In genomic region chr11:54920127-54920972, GRCm38 (mm10) we compare ENCODE assay signal across 14 mouse cellular contexts. TPM values are rescaled to one million over a fixed set of nuclear protein-coding genes. Genes with fewer than 3 reads are reported as not detected.
A peak's percentile ranks its signal among the peaks of the same experiment; 100 is the strongest.
DNase-seq lines count a peak whose midpoint lies in the region; ATAC-seq lines count a peak whose summit lies in the region.
"Had no signal": no experiment of that assay in that cellular context is flagged by ENCODE, and none has a peak within 500 bp of the region (broad histone marks: within the 10 kb centered on the region; RNA-seq: fewer than 3 reads in every experiment).

No protein-coding gene starts in this region.

- H3K4me2 ChIP-seq in neural tube, embryonic 11.5 days (ENCODE audit: low read depth) = no peak overlapping the region
- H3K4me2 ChIP-seq in neural tube, embryonic 15.5 days = no peak overlapping the region
- no peak overlapping the region for H3K4me2 ChIP-seq in midbrain, embryonic 16.5 days (ENCODE audit: low read length)
- H3K4me2 ChIP-seq: limb, embryonic 12.5 days had no signal

- H3K27me3 ChIP-seq in neural tube, embryonic 11.5 days (ENCODE audit: control insufficient read depth, insufficient read depth, low read length) = no peaks in the 10 kb centered on the region
- no peaks in the 10 kb centered on the region for H3K27me3 ChIP-seq in neural tube, embryonic 15.5 days (replicated peaks)
- no peaks in the 10 kb centered on the region for H3K27me3 ChIP-seq in midbrain, embryonic 16.5 days (ENCODE audit: control insufficient read depth, insufficient read depth, low read depth, low read length)
- no peaks in the 10 kb centered on the region for H3K27me3 ChIP-seq in midbrain, embryonic 10.5 days (ENCODE audit: low read depth, poor library complexity, severe bottlenecking)
- H3K27me3 ChIP-seq: limb, embryonic 12.5 days had no signal

- 80% methylated on average over 11 of the region's 11 CpGs for WGBS in neural tube, embryonic 11.5 days
- 89% methylated on average over 11 of the region's 11 CpGs for WGBS in neural tube, embryonic 15.5 days
- WGBS in midbrain, embryonic 16.5 days = 84% methylated on average over 11 of the region's 11 CpGs
- WGBS in midbrain, embryonic 10.5 days = 80% methylated on average over 11 of the region's 11 CpGs

- H3K9me3 ChIP-seq in neural tube, embryonic 11.5 days (ENCODE audit: control insufficient read depth, low read length) = no peaks in the 10 kb centered on the region
- H3K9me3 ChIP-seq in neural tube, embryonic 15.5 days (replicated peaks) = no peaks in the 10 kb centered on the region
- no peaks in the 10 kb centered on the region for H3K9me3 ChIP-seq in midbrain, embryonic 16.5 days (replicated peaks; ENCODE audit: control insufficient read depth, low read length, poor library complexity, severe bottlenecking)
- H3K9me3 ChIP-seq in midbrain, embryonic 10.5 days (replicated peaks) = no peaks in the 10 kb centered on the region
- H3K9me3 ChIP-seq: limb, embryonic 12.5 days had no signal

- H3K4me3 ChIP-seq in neural tube, embryonic 11.5 days (ENCODE audit: low read depth, low read length) = no peak overlapping the region
- H3K4me3 ChIP-seq in neural tube, embryonic 15.5 days (replicated peaks) = no peak overlapping the region
- no peak overlapping the region for H3K4me3 ChIP-seq in midbrain, embryonic 16.5 days (ENCODE audit: low read depth, low read length)
- no peak overlapping the region for H3K4me3 ChIP-seq in midbrain, embryonic 10.5 days
- H3K4me3 ChIP-seq: hindbrain, embryonic 10.5 days; limb, embryonic 12.5 days had no signal

- H3K9ac ChIP-seq in neural tube, embryonic 11.5 days (ENCODE audit: low read length) = no peak overlapping the region
- no peak overlapping the region for H3K9ac ChIP-seq in neural tube, embryonic 15.5 days (replicated peaks)
- H3K9ac ChIP-seq in midbrain, embryonic 16.5 days (ENCODE audit: low read depth, low read length) = no peak overlapping the region
- H3K9ac ChIP-seq: limb, embryonic 12.5 days had no signal

- ATAC-seq in neural tube, embryonic 11.5 days (ENCODE audit: insufficient read depth, low FRiP score, low TSS enrichment) = no peak
- ATAC-seq in neural tube, embryonic 15.5 days (ENCODE audit: low FRiP score) = no peak
- no peak for ATAC-seq in midbrain, embryonic 16.5 days

- H3K27ac ChIP-seq in neural tube, embryonic 11.5 days (ENCODE audit: low read depth, low read length) = no peak overlapping the region
- no peak overlapping the region for H3K27ac ChIP-seq in neural tube, embryonic 15.5 days (replicated peaks)
- no peak overlapping the region for H3K27ac ChIP-seq in midbrain, embryonic 16.5 days (ENCODE audit: low read length)
- no peak overlapping the region for H3K27ac ChIP-seq in midbrain, embryonic 10.5 days (replicated peaks)
- H3K27ac ChIP-seq: hindbrain, embryonic 10.5 days; limb, embryonic 12.5 days had no signal

- H3K4me1 ChIP-seq in neural tube, embryonic 11.5 days (ENCODE audit: control insufficient read depth, insufficient read depth, low read length) = no peaks in the 10 kb centered on the region
- no peaks in the 10 kb centered on the region for H3K4me1 ChIP-seq in neural tube, embryonic 15.5 days
- no peaks in the 10 kb centered on the region for H3K4me1 ChIP-seq in midbrain, embryonic 16.5 days (ENCODE audit: control insufficient read depth, insufficient read depth, low read length)
- peaks cover 4% of the 10 kb centered on the region for H3K4me1 ChIP-seq in midbrain, embryonic 10.5 days
- H3K4me1 ChIP-seq: limb, embryonic 12.5 days had no signal

- DNase-seq in heart, adult 11 months = peak; percentile 96
- no peak for DNase-seq in heart, adult 18-20 months
- DNase-seq in neural tube, embryonic 11.5 days (ENCODE audit: low spot score) = peak; percentile 18
- DNase-seq in kidney, postnatal 10 days = peak; percentile 54
- DNase-seq in left cerebral cortex, adult 9 months (ENCODE audit: low spot score in 2 of 2) = no peak
- no peak for DNase-seq in midbrain, embryonic 10.5 days (ENCODE audit: low spot score)
- DNase-seq: cerebellum, postnatal 10 days; lung, postnatal 14 days; right cerebral cortex, postnatal 25 days; thymus, adult 2 months had no signal

- H3K36me3 ChIP-seq in neural tube, embryonic 11.5 days (ENCODE audit: control insufficient read depth, insufficient read depth, low read length) = peaks cover 5% of the 10 kb centered on the region; the same call in 1 of the 2 replicates
- peaks cover 59% of the 10 kb centered on the region for H3K36me3 ChIP-seq in neural tube, embryonic 15.5 days
- peaks cover 36% of the 10 kb centered on the region for H3K36me3 ChIP-seq in midbrain, embryonic 16.5 days (ENCODE audit: control insufficient read depth, insufficient read depth, low read length)
- H3K36me3 ChIP-seq in midbrain, embryonic 10.5 days = peaks cover 69% of the 10 kb centered on the region

RNA-seq across cellular contexts. Expression of gene Gpx3, which starts 18.1 kb away (rescaled TPM):
- total RNA-seq in heart, adult 18-20 months (2021) = 100 to 1,000 TPM; 206 to 329 TPM
- 98.3 and 109 TPM in 2 replicates for polyA plus RNA-seq in neural tube, embryonic 11.5 days (2014; fragmentation: Nextera tagmentation; extraction: Ambion mirVana)
- polyA plus RNA-seq in neural tube, embryonic 15.5 days (2015; fragmentation: Nextera tagmentation; extraction: Ambion mirVana) = 69.2 and 82.4 TPM in 2 replicates
- polyA plus RNA-seq in midbrain, embryonic 16.5 days (2015; fragmentation: Nextera tagmentation; extraction: Ambion mirVana) = 29.4 and 40.5 TPM in 2 replicates
- 68.6 and 72.1 TPM in 2 replicates for polyA plus RNA-seq in midbrain, embryonic 10.5 days (2016; fragmentation: Nextera tagmentation; extraction: Ambion mirVana)

RNA-seq across cellular contexts. Expression of gene Tnip1, which starts 42.4 kb away (rescaled TPM):
- total RNA-seq in heart, adult 18-20 months (2021) = 10 to 100 TPM; 26.7 to 32.7 TPM
- polyA plus RNA-seq in neural tube, embryonic 11.5 days (2014; fragmentation: Nextera tagmentation; extraction: Ambion mirVana) = 12.4 and 13.2 TPM in 2 replicates
- polyA plus RNA-seq in neural tube, embryonic 15.5 days (2015; fragmentation: Nextera tagmentation; extraction: Ambion mirVana) = 20.0 and 23.2 TPM in 2 replicates
- 16.4 and 17.4 TPM in 2 replicates for polyA plus RNA-seq in midbrain, embryonic 16.5 days (2015; fragmentation: Nextera tagmentation; extraction: Ambion mirVana)
- polyA plus RNA-seq in midbrain, embryonic 10.5 days (2016; fragmentation: Nextera tagmentation; extraction: Ambion mirVana) = 9.5 and 11.6 TPM in 2 replicates

RNA-seq across cellular contexts. Expression of gene Hint1, which starts 54.2 kb away (rescaled TPM):
- total RNA-seq in heart, adult 18-20 months (2021) = 100 to 1,000 TPM; 303 to 309 TPM
- 565 and 591 TPM in 2 replicates for polyA plus RNA-seq in neural tube, embryonic 11.5 days (2014; fragmentation: Nextera tagmentation; extraction: Ambion mirVana)
- polyA plus RNA-seq in neural tube, embryonic 15.5 days (2015; fragmentation: Nextera tagmentation; extraction: Ambion mirVana) = 794 and 878 TPM in 2 replicates
- polyA plus RNA-seq in midbrain, embryonic 16.5 days (2015; fragmentation: Nextera tagmentation; extraction: Ambion mirVana) = 731 and 741 TPM in 2 replicates
- polyA plus RNA-seq in midbrain, embryonic 10.5 days (2016; fragmentation: Nextera tagmentation; extraction: Ambion mirVana) = 625 and 682 TPM in 2 replicates

RNA-seq across cellular contexts. Expression of gene Lyrm7, which starts 59.6 kb away (rescaled TPM):
- 10 to 100 TPM; 30.9 to 34.4 TPM for total RNA-seq in heart, adult 18-20 months (2021)
- 8.3 and 8.6 TPM in 2 replicates for polyA plus RNA-seq in neural tube, embryonic 11.5 days (2014; fragmentation: Nextera tagmentation; extraction: Ambion mirVana)
- polyA plus RNA-seq in neural tube, embryonic 15.5 days (2015; fragmentation: Nextera tagmentation; extraction: Ambion mirVana) = 10.5 and 11.8 TPM in 2 replicates
- 10.5 and 15.1 TPM in 2 replicates for polyA plus RNA-seq in midbrain, embryonic 16.5 days (2015; fragmentation: Nextera tagmentation; extraction: Ambion mirVana)
- polyA plus RNA-seq in midbrain, embryonic 10.5 days (2016; fragmentation: Nextera tagmentation; extraction: Ambion mirVana) = 4.7 and 6.5 TPM in 2 replicates

Comparison
In these comparisons a context has a peak if more than half of its experiments do, and no peak if none do; other contexts are left out.
1. DNase-seq: peak in heart, adult 11 months (single experiment), neural tube, embryonic 11.5 days (single experiment) and kidney, postnatal 10 days (single experiment); none in heart, adult 18-20 months (0 of 2), left cerebral cortex, adult 9 months (0 of 2) and midbrain, embryonic 10.5 days (single experiment).